Mouse (Mus musculus) cerebellum, adult 2 months (tissue): ENCODE data around the gene Vmn1r224.

Source experiments
- CTCF ChIP-seq: fragments of 200-500 bp; IDR thresholded peaks from 2 replicates; pipeline ENCODE4 v1.5.1; 2011; ENCODE audit warnings: low read depth, mild to moderate bottlenecking, control low read depth, low read length, moderate library complexity, borderline replicate concordance; ENCODE audit not compliant: insufficient read depth
- POLR2A ChIP-seq: fragments of 200-500 bp; IDR thresholded peaks from 2 replicates; pipeline ENCODE4 v1.6.1; 2011; ENCODE audit warnings: low read length, control low read depth, borderline replicate concordance; ENCODE audit not compliant: insufficient read depth

DNA sequence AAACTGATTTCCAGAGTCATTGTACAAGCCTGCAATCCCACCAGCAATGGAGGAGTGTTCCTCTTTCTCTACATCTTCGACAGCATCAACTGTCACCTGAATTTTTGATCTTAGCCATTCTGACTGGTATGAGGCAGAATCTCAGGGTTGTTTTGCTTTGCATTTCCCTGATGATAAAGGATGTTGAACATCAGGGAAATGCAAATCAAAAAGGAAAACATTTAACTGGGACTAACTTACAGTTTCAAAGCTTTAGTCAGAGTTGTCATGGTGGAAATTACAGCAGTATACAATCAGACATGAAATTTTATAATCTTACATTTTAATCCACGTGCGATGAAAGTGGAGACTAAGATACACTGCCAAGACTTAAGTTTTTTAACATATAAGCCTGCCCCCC lies 59.4 kb downstream of the Vmn1r224 start:
- TF ChIP-seq CTCF, result no peak
- TF ChIP-seq POLR2A, result no peak
